Mouse (Mus musculus): ENCODE data around the gene Kdm2b. TPM values are rescaled to one million over a fixed set of nuclear protein-coding genes. Genes with fewer than 3 reads are reported as not detected.

The Kdm2b gene
- polyA plus RNA-seq, 1 experiment: 27.5 TPM

- Histone ChIP-seq H3K27ac (ENCODE audit: insufficient read depth, low read length) (no peak overlapping the region), H3K27me3 (ENCODE audit: control insufficient read depth, insufficient read depth, low read length) (no peaks in the 10 kb centered on the region), H3K4me3 (replicated peaks; ENCODE audit: insufficient read depth, low read depth, low read length) (no peak overlapping the region), H3K4me1 (ENCODE audit: control insufficient read depth, insufficient read depth, low read length) (peaks cover 2% of the 10 kb centered on the region; the same call in 1 of the 2 replicates)
- 83% methylated on average over 3 of the region's 3 CpGs for WGBS
- no peak for DNase-seq
- TF ChIP-seq POLR2A (IDR thresholded peaks at IDR 0.05; ENCODE audit: borderline replicate concordance, insufficient read depth, low read length) (no peak), CTCF (IDR thresholded peaks at IDR 0.05; ENCODE audit: borderline replicate concordance, insufficient read depth, low read depth, low read length) (no peak)
Measured at GRCm38 (mm10) chr5:122901666-122902065, 88.0 kb downstream of the Kdm2b start.

GRCm38 (mm10) chr5:122901179-122901578 lies 88.4 kb downstream of the Kdm2b start:
- 75% methylated on average over 11 of the region's 11 CpGs for WGBS
- H3K4me3 ChIP-seq (replicated peaks; ENCODE audit: insufficient read depth, low read depth, low read length): no peak overlapping the region
- peaks cover 2% of the 10 kb centered on the region; the same call in 1 of the 2 replicates for H3K4me1 ChIP-seq (ENCODE audit: control insufficient read depth, insufficient read depth, low read length)
- H3K27me3 ChIP-seq (ENCODE audit: control insufficient read depth, insufficient read depth, low read length): no peaks in the 10 kb centered on the region
- no peak overlapping the region for H3K27ac ChIP-seq (ENCODE audit: insufficient read depth, low read length)
- no peak for DNase-seq
- TF ChIP-seq POLR2A (IDR thresholded peaks at IDR 0.05; ENCODE audit: borderline replicate concordance, insufficient read depth, low read length) (no peak), CTCF (IDR thresholded peaks at IDR 0.05; ENCODE audit: borderline replicate concordance, insufficient read depth, low read depth, low read length) (no peak)

- peaks cover 2% of the 10 kb centered on the region; the same call in 1 of the 2 replicates for H3K4me1 ChIP-seq (ENCODE audit: control insufficient read depth, insufficient read depth, low read length)
- WGBS: 4% methylated on average over 33 of the region's 33 CpGs
- DNase-seq: no peak
- no peaks in the 10 kb centered on the region for H3K27me3 ChIP-seq (ENCODE audit: control insufficient read depth, insufficient read depth, low read length)
- TF ChIP-seq POLR2A (IDR thresholded peaks at IDR 0.05; ENCODE audit: borderline replicate concordance, insufficient read depth, low read length): no peak
- TF ChIP-seq CTCF (IDR thresholded peaks at IDR 0.05; ENCODE audit: borderline replicate concordance, insufficient read depth, low read depth, low read length): no peak
- H3K4me3 ChIP-seq (replicated peaks; ENCODE audit: insufficient read depth, low read depth, low read length): peak overlapping the region; percentile 69
- H3K27ac ChIP-seq (ENCODE audit: insufficient read depth, low read length): no peak overlapping the region
Measured at GRCm38 (mm10) chr5:122900558-122901171, 89.0 kb downstream of the Kdm2b start.

- 2% methylated on average over 115 of the region's 120 CpGs for WGBS
- Histone ChIP-seq H3K27me3 (ENCODE audit: control insufficient read depth, insufficient read depth, low read length) (no peaks in the 10 kb centered on the region), H3K4me3 (replicated peaks; ENCODE audit: insufficient read depth, low read depth, low read length) (peak overlapping the region; percentile 69), H3K4me1 (ENCODE audit: control insufficient read depth, insufficient read depth, low read length) (peaks cover 2% of the 10 kb centered on the region; the same call in 1 of the 2 replicates), H3K27ac (ENCODE audit: insufficient read depth, low read length) (peak overlapping the region; percentile 34; the same call in 1 of the 2 replicates)
- peak; percentile 86 to 91 for DNase-seq
- TF ChIP-seq CTCF (IDR thresholded peaks at IDR 0.05; ENCODE audit: borderline replicate concordance, insufficient read depth, low read depth, low read length): no peak
- TF ChIP-seq POLR2A (IDR thresholded peaks at IDR 0.05; ENCODE audit: borderline replicate concordance, insufficient read depth, low read length): 0 out of 2 replicates have a peak, but pooled peaks have one; percentile 34
Measured at GRCm38 (mm10) chr5:122899777-122900557, 89.7 kb downstream of the Kdm2b start.

GRCm38 (mm10) chr5:122898963-122899776 lies 90.5 kb downstream of the Kdm2b start:
- no peak for DNase-seq
- H3K27me3 ChIP-seq (ENCODE audit: control insufficient read depth, insufficient read depth, low read length): no peaks in the 10 kb centered on the region
- H3K27ac ChIP-seq (ENCODE audit: insufficient read depth, low read length): no peak overlapping the region
- peak overlapping the region; percentile 69 for H3K4me3 ChIP-seq (replicated peaks; ENCODE audit: insufficient read depth, low read depth, low read length)
- H3K4me1 ChIP-seq (ENCODE audit: control insufficient read depth, insufficient read depth, low read length): peaks cover 2% of the 10 kb centered on the region; the same call in 1 of the 2 replicates
- 6% methylated on average over 45 of the region's 45 CpGs for WGBS
- TF ChIP-seq CTCF (IDR thresholded peaks at IDR 0.05; ENCODE audit: borderline replicate concordance, insufficient read depth, low read depth, low read length): no peak

GRCm38 (mm10) chr5:122898153-122898552 lies 91.5 kb downstream of the Kdm2b start:
- H3K4me1 ChIP-seq (ENCODE audit: control insufficient read depth, insufficient read depth, low read length): peaks cover 2% of the 10 kb centered on the region; the same call in 1 of the 2 replicates
- WGBS: 85% methylated on average over 6 of the region's 6 CpGs
- no peak for DNase-seq
- TF ChIP-seq POLR2A (IDR thresholded peaks at IDR 0.05; ENCODE audit: borderline replicate concordance, insufficient read depth, low read length) (no peak), CTCF (IDR thresholded peaks at IDR 0.05; ENCODE audit: borderline replicate concordance, insufficient read depth, low read depth, low read length) (no peak)
- H3K4me3 ChIP-seq (replicated peaks; ENCODE audit: insufficient read depth, low read depth, low read length): no peak overlapping the region
- H3K27me3 ChIP-seq (ENCODE audit: control insufficient read depth, insufficient read depth, low read length): no peaks in the 10 kb centered on the region
- no peak overlapping the region for H3K27ac ChIP-seq (ENCODE audit: insufficient read depth, low read length)

GRCm38 (mm10) chr5:122894821-122895220 lies 94.8 kb downstream of the Kdm2b start:
- H3K4me1 ChIP-seq (ENCODE audit: control insufficient read depth, insufficient read depth, low read length): no peaks in the 10 kb centered on the region; the same call in 1 of the 2 replicates
- no peak overlapping the region for H3K27ac ChIP-seq (ENCODE audit: insufficient read depth, low read length)
- no peak overlapping the region for H3K4me3 ChIP-seq (replicated peaks; ENCODE audit: insufficient read depth, low read depth, low read length)
- 69% methylated on average over 4 of the region's 4 CpGs for WGBS
- no peak for TF ChIP-seq CTCF (IDR thresholded peaks at IDR 0.05; ENCODE audit: borderline replicate concordance, insufficient read depth, low read depth, low read length)
- no peak for TF ChIP-seq POLR2A (IDR thresholded peaks at IDR 0.05; ENCODE audit: borderline replicate concordance, insufficient read depth, low read length)
- no peak for DNase-seq
- H3K27me3 ChIP-seq (ENCODE audit: control insufficient read depth, insufficient read depth, low read length): no peaks in the 10 kb centered on the region
